Mouse (Mus musculus): ENCODE results near the gene Armc2. TPM values are rescaled to one million over a fixed set of nuclear protein-coding genes. Genes with fewer than 3 reads are reported as not detected.

The Armc2 gene
- polyA plus RNA-seq, 1 experiment from 2014 or later, result 1.1 TPM

GRCm38 (mm10) chr10:42055224-42056165, 37.3 kb upstream of the Armc2 start:
- DNase-seq (ENCODE audit: low spot score), result peak; percentile 25

GRCm38 (mm10) chr10:42051069-42051468, 32.8 kb upstream of the Armc2 start:
- Histone ChIP-seq H3K27me3 (replicated peaks; ENCODE audit: insufficient read depth, low read length) (no peaks in the 10 kb centered on the region), H3K9me3 (ENCODE audit: low read length) (no peaks in the 10 kb centered on the region), H3K27ac (ENCODE audit: low read length) (peak overlapping the region; percentile 81; the same call in 1 of the 2 replicates), H3K4me2 (replicated peaks; ENCODE audit: low read depth, low read length) (no peak overlapping the region), H3K36me3 (ENCODE audit: insufficient read depth, low read length) (no peaks in the 10 kb centered on the region), H3K4me1 (ENCODE audit: insufficient read depth, low read depth, low read length) (no peaks in the 10 kb centered on the region), H3K4me3 (ENCODE audit: low read depth, low read length) (no peak overlapping the region), H3K9ac (replicated peaks; ENCODE audit: low read depth) (no peak overlapping the region)
- ATAC-seq, result peak; percentile 95
- DNase-seq (ENCODE audit: low spot score), result peak; percentile 76
- TF ChIP-seq CTCF (IDR thresholded peaks at IDR 0.05) (no peak), EP300 (IDR thresholded peaks at IDR 0.05) (peak; percentile 87)
- 55% methylated on average over 6 of the region's 6 CpGs for WGBS

More at GRCm38 (mm10) chr10:42055224-42056165, 37.3 kb upstream of the Armc2 start:
- no peaks in the 10 kb centered on the region for H3K27me3 ChIP-seq (replicated peaks; ENCODE audit: insufficient read depth, low read length)
- TF ChIP-seq EP300 (IDR thresholded peaks at IDR 0.05), result 0 out of 2 replicates have a peak, but pooled peaks have one; percentile 36
- no peak for TF ChIP-seq CTCF (IDR thresholded peaks at IDR 0.05)
- no peak overlapping the region for H3K27ac ChIP-seq (ENCODE audit: low read length)
- H3K36me3 ChIP-seq (ENCODE audit: insufficient read depth, low read length), result no peaks in the 10 kb centered on the region
- WGBS, result 54% methylated on average over 28 of the region's 29 CpGs
- no peak overlapping the region for H3K9ac ChIP-seq (replicated peaks; ENCODE audit: low read depth)
- H3K9me3 ChIP-seq (ENCODE audit: low read length), result no peaks in the 10 kb centered on the region
- H3K4me1 ChIP-seq (ENCODE audit: insufficient read depth, low read depth, low read length), result no peaks in the 10 kb centered on the region
- peak overlapping the region; percentile 33; the same call in 1 of the 2 replicates for H3K4me2 ChIP-seq (replicated peaks; ENCODE audit: low read depth, low read length)
- H3K4me3 ChIP-seq (ENCODE audit: low read depth, low read length), result no peak overlapping the region
- ATAC-seq, result peak; percentile 66

DNA sequence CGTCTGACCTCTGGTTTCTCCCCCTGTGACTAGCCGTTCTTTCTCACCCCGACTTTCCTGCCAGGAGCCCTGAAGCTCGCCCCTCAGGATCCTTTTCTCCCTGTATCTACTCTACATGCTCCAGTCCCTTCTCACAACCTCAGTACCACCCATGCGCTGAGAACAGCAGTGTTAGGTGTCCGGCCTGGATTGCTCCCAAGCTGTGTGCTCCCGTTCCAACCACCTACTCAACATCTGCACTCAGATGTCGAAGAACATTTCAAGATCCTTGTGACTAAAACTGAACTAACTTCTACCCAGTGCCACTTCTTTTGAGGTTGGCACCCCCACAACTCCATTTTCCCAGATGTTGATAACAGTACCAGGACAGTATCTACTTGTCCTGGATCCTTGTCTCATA, 30.4 kb upstream of the Armc2 start:
- H3K9me3 ChIP-seq (ENCODE audit: low read length), result no peaks in the 10 kb centered on the region
- H3K27ac ChIP-seq (ENCODE audit: low read length), result no peak overlapping the region
- 75% methylated on average over 8 of the region's 8 CpGs for WGBS
- H3K27me3 ChIP-seq (replicated peaks; ENCODE audit: insufficient read depth, low read length), result no peaks in the 10 kb centered on the region
- no peak overlapping the region for H3K9ac ChIP-seq (replicated peaks; ENCODE audit: low read depth)
- H3K4me2 ChIP-seq (replicated peaks; ENCODE audit: low read depth, low read length), result no peak overlapping the region
- no peaks in the 10 kb centered on the region for H3K36me3 ChIP-seq (ENCODE audit: insufficient read depth, low read length)
- ATAC-seq (no peak), DNase-seq (ENCODE audit: low spot score) (no peak)
- no peak overlapping the region for H3K4me3 ChIP-seq (ENCODE audit: low read depth, low read length)
- no peaks in the 10 kb centered on the region for H3K4me1 ChIP-seq (ENCODE audit: insufficient read depth, low read depth, low read length)
- no peak for TF ChIP-seq EP300 (IDR thresholded peaks at IDR 0.05)
- no peak for TF ChIP-seq CTCF (IDR thresholded peaks at IDR 0.05)

DNA sequence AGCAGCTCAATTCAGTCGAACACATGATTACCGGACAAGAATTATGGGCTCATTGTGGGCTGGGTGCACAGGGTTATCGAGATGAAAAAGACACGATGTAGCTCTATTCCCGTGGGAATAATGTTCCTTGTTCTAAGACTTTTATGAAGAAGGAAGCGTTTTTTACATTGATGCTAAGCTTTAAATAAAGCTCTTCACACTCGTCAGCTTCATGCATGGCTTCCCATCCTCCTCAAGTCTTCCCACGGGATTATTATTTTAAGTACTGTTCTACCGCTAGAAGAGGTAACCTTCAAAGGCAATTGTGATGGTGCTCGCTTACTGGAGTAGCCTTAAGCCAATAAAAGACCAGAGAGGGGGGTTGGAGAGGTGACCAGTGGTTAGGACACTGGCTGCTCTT, 26.3 kb upstream of the Armc2 start:
- DNase-seq (ENCODE audit: low spot score), result no peak
- no peaks in the 10 kb centered on the region for H3K4me1 ChIP-seq (ENCODE audit: insufficient read depth, low read depth, low read length)
- 79% methylated on average over 10 of the region's 10 CpGs for WGBS
- no peaks in the 10 kb centered on the region for H3K9me3 ChIP-seq (ENCODE audit: low read length)
- no peak overlapping the region for H3K9ac ChIP-seq (replicated peaks; ENCODE audit: low read depth)
- no peaks in the 10 kb centered on the region for H3K36me3 ChIP-seq (ENCODE audit: insufficient read depth, low read length)
- ATAC-seq, result no peak
- H3K4me2 ChIP-seq (replicated peaks; ENCODE audit: low read depth, low read length), result no peak overlapping the region
- H3K27me3 ChIP-seq (replicated peaks; ENCODE audit: insufficient read depth, low read length), result no peaks in the 10 kb centered on the region
- H3K27ac ChIP-seq (ENCODE audit: low read length), result no peak overlapping the region
- TF ChIP-seq EP300 (IDR thresholded peaks at IDR 0.05), result no peak
- no peak for TF ChIP-seq CTCF (IDR thresholded peaks at IDR 0.05)
- no peak overlapping the region for H3K4me3 ChIP-seq (ENCODE audit: low read depth, low read length)

DNA sequence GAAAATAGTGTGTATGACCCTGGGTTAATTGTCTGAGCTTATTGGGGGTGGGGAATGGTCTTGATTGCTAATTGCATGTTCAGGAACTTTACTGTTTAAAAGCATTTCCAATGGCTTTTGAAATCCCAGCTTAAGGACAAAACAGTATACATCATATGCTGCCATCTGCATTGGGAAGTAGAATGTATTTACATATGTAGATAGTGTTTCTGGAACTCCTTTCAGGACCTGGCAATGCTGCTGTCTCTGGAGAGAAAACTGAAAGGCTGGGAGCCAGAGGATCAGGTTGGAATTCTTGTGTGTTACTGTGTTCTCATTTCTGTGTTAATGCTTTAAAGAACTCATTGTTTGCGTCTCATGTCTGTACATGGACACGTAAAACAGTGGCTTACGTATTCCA, 25.1 kb upstream of the Armc2 start:
- no peaks in the 10 kb centered on the region for H3K36me3 ChIP-seq (ENCODE audit: insufficient read depth, low read length)
- H3K9ac ChIP-seq (replicated peaks; ENCODE audit: low read depth), result no peak overlapping the region
- H3K27ac ChIP-seq (ENCODE audit: low read length), result no peak overlapping the region
- ATAC-seq (no peak), DNase-seq (ENCODE audit: low spot score) (no peak)
- 95% methylated on average over 3 of the region's 3 CpGs for WGBS
- H3K4me2 ChIP-seq (replicated peaks; ENCODE audit: low read depth, low read length), result no peak overlapping the region
- H3K4me1 ChIP-seq (ENCODE audit: insufficient read depth, low read depth, low read length), result no peaks in the 10 kb centered on the region
- H3K4me3 ChIP-seq (ENCODE audit: low read depth, low read length), result no peak overlapping the region
- no peak for TF ChIP-seq CTCF (IDR thresholded peaks at IDR 0.05)
- no peak for TF ChIP-seq EP300 (IDR thresholded peaks at IDR 0.05)
- H3K9me3 ChIP-seq (ENCODE audit: low read length), result no peaks in the 10 kb centered on the region
- H3K27me3 ChIP-seq (replicated peaks; ENCODE audit: insufficient read depth, low read length), result no peaks in the 10 kb centered on the region

- no peak overlapping the region for H3K4me3 ChIP-seq (ENCODE audit: low read depth, low read length)
- DNase-seq (ENCODE audit: low spot score), result peak; percentile 18
- H3K4me1 ChIP-seq (ENCODE audit: insufficient read depth, low read depth, low read length), result no peaks in the 10 kb centered on the region
- H3K4me2 ChIP-seq (replicated peaks; ENCODE audit: low read depth, low read length), result no peak overlapping the region
- WGBS, result 72% methylated on average over 1 of the region's 1 CpGs
- no peak overlapping the region for H3K9ac ChIP-seq (replicated peaks; ENCODE audit: low read depth)
- no peaks in the 10 kb centered on the region for H3K27me3 ChIP-seq (replicated peaks; ENCODE audit: insufficient read depth, low read length)
- H3K9me3 ChIP-seq (ENCODE audit: low read length), result no peaks in the 10 kb centered on the region
- no peak for TF ChIP-seq CTCF (IDR thresholded peaks at IDR 0.05)
- TF ChIP-seq EP300 (IDR thresholded peaks at IDR 0.05), result no peak
- ATAC-seq, result no peak
- no peak overlapping the region for H3K27ac ChIP-seq (ENCODE audit: low read length)
- H3K36me3 ChIP-seq (ENCODE audit: insufficient read depth, low read length), result no peaks in the 10 kb centered on the region
Measured at GRCm38 (mm10) chr10:42042881-42043280, 24.6 kb upstream of the Armc2 start.

Data from lung, postnatal 0 days (tissue).